Mouse (Mus musculus) frontal cortex, postnatal 36 days (tissue): Measurements from ENCODE around the gene Atg4c.
A peak's percentile ranks its signal among the peaks of the same experiment; 100 is the strongest.

ENCODE experiments used
- DNase-seq, 2 experiments: peaks; one replicate each; pipeline ENCODE4 v3.0.0; 2022; ENCODE audit warnings: low spot score in 2 of 2

Atg4c gene

DNA sequence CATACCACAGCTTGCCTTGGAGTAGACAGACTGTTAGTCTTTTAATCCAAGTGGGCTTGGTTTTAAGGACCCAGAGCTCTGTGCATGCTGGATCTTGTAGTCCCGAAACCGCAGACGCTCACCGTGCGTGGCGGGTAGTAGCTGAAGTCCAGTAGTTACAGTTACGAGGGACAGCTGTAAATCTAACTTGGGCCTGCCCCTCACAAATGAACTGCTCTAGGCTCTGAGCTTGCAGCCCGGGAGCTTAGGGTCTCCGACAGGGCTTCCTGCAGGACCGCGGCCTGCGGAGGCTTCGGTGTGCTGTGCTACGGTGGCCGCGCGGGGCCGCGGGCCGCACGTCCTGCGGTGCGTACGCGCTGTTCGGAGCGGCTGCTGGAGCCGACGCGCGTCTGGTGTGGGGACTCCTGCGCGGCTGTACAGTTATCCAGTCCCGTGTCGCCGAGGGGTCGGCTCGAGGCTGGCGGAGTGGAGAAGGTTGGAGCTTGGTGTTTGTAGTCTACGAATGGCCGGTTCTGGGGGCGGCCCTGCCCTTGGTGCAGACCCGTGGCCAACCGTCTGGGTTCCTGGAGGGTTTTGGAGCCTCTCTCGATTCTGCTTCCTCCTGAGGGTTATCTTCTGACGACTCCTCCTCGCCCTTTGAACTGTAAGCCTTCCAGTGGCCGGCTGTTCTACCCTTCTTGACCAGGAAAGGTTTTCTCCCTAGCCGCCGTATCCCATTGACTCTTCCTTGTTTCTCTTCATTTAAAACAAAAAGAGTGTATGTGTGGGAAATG lies at the start of gene Atg4c:
Gene Atg4c, plus strand, starts transcription at position 125 of the 773 bp plus-strand sequence.
- peak; percentile 89 for DNase-seq

DNA sequence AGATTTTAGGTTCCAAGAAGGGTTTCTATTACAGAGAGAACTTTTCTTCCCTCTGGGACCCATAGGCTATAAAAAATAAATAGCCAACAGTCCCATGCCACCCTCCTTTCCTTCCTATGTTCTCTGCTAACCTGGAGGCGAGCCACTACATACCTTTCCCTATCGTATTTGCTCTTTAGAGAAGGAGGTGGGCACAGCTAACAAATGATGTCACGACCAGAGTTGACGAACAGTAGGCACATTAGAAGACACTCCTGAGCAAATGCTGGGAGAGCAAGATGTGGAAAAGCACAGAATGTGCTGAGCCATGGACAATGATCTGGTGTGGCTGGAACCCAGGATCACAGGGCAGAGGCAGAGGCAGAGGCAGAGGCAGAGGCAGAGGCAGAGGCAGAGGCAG lies 42.3 kb upstream of the Atg4c start:
- no peak for DNase-seq

DNA sequence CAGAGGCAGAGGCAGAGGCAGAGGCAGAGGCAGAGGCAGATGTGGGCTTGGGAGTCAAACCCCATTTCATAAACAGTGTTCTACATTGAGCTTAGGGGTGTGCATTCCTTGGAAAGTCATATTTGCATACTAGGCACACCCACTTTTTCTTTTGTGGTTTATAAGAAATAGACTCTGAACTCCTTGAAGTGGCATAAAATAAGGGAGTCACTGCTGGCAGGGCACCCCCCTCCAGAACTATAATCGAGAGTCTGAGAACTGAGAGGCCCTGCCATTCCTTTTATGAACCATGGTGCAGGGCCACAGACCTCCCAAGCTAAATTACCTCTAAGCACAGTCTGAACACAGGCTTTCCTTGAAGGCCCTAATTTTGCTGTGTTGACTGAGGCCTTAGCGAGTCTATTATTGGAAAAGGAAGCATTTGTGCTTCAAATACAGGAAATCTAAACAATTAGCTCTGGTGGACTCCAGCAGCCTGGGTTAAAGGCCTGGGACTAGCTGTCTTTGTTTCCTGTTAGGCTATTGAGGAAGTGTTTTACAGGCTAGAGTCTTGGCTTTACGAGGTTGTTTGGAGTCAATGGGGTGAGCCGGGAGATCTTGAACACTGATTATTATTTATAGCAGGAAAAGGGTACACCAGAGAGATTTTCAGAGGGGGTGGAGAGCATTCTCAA lies 41.7 kb upstream of the Atg4c start:
- DNase-seq: no peak

DNA sequence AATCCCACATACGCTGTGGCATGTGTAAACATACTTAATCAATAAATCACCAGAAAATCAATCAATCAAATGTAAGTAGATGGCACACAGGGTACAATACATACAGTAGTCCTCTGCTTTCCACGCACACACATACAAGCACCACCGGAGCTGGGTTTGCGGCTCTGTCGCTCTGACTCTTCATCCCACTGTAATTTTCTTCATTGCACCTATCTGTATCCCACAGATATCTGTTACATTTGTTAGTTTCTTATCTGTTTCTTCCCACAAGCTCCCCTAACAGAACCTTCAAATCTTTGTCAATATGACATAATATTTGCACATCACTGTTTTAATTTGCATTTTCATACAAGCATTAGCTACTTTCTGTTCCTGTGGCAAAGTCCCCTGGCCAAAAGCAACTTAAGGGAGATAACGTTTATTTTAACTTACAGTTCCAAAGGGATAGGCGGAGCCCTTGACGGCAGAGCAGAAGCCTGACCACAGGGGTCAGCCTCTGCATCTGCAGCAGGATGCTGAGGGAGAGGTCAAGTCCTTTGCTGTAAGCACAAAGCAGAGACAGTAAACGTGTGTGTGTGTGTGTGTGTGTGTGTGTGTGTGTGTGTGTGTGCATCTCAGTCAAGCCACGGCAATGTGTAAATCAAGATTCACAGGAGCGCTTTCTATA lies 37.0 kb upstream of the Atg4c start:
- DNase-seq: no peak

DNA sequence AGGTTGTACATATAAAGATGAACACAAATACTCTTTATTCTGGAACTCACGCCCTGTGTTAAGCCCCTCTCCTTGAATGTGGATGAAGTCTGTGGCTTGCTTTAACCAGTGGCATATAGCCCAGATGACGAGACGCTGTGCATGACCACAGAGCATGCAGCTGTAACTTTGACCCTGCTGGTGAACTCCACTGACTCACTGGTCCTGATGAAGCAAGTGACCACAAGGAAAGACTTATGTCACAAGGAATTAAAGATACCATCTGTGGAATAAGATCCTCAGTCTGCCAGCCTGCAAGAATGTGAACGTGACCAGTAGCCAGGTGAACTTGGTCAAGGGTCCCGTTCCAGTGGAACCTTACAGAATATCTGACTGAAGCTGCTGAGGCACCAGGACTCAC lies 35.2 kb upstream of the Atg4c start:
- no peak for DNase-seq

DNA sequence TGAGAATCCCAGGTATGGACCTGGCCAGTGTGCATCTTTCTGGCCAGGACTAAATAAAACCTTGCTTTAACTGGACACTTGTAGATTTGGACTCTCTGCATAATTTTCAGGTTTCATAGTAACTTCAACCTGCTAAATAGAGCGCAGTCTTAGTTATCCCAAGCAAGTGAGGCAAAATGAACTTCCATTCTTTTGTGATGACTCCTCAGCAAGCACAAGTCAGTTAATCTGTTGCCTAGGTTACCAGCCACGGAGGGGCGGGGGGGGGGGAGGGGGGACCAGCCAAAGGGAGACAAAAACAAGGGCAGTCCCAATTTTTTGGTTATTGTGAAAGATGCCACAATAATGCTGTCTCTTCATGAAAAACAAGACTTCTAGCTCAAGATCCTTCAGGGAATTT lies 33.3 kb upstream of the Atg4c start:
- no peak for DNase-seq

DNA sequence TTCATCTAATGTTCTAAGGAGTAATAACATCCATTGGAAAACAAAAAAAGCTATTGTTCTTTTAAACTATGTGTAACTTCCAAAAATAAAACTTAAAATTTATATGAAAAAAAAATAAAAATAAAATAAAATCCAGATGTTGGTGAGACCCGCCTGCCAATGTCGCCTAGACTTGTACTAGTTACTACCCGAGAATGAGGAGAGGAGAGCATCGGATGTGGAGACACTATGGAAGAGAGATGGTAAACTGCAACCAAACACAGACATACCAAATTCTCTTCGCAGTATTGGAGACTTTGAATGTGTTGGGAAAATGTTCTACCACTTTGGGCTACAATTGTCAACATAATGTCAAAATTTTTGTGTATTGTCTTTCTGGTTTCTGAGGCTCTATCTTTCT lies 32.8 kb upstream of the Atg4c start:
- no peak for DNase-seq

DNA sequence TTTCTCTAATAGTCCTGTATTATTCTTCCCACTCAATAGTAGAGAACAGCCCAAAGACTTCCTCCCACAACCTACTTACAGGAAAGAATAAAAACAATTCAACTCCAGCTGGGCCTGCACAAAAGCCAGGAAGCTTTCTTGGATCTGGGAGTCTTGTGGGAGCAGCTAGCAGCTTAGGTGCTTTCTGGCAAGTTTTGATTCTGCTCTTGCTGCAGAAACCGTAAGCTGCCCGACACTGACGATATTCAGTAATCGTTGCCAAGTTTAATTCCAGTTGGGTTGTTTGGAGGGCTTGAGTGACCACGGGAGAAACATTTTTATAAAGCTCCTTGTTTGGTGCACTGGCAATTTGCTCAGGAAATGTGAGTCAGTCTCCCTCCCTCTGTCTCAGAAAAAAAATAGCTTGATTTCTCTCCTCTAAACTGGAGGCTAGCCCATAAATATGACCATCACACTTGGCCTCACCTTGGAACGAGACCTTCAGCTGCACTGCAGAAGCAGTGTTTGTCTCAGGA lies 32.2 kb upstream of the Atg4c start:
- DNase-seq: peak in 1 of 2 experiments; percentile 16

DNA sequence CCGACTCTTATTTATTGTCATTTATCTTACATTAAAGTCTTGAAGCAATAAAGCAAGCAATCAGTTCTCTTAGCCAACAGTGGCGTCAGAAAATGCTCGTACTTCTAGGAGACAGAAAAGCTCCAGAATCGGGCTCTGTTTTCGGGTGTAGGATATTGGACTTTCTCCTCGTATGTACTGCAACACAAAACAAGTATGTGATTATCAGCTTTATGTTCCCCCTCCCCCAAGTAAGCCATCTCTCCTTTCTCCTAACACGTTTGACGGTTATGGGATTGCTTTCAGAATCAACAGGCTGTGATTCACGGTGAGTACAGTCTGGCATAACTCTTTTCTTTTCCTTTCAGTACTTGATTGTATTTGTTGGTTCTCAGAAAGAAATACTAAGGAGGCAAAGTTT lies 30.7 kb upstream of the Atg4c start:
- DNase-seq: no peak

DNA sequence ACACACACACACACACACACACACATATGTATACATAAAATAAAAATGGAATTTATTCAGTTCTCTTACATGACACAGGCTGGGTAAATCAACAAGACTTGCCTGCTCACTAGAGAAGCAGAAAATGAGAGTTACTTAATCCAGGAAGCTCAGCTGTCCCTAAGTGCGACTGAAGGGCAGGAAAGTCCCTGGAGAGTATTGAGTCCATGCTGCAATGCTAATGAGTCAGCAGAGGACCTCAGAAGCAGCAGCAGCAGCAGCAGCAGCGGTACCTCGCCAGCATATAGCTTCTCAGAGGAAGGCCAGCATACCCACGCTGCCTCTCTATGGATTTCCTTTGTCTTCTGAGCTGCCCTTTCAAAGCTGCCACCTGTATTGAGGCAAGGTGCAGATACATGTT lies 30.2 kb upstream of the Atg4c start:
- no peak for DNase-seq

DNA sequence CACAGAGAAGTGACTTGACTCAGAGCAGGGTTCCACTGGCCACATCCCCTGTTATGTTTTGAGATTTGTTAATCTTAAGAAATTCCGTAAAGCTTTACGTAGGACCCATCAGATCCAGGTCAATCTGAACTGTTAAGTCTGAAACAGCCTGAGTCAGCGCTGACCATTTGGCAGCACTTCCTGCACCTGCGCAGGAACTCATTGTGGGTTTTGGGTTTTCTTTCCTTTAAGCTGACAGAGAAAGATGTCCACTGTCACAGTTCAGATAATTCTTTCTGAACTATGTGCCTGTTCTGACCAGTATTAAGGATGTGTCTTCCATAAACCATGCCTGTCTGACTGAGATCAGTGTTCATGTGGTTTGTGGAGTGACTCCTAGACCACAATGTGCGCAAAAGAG lies 24.9 kb upstream of the Atg4c start:
- no peak for DNase-seq

DNA sequence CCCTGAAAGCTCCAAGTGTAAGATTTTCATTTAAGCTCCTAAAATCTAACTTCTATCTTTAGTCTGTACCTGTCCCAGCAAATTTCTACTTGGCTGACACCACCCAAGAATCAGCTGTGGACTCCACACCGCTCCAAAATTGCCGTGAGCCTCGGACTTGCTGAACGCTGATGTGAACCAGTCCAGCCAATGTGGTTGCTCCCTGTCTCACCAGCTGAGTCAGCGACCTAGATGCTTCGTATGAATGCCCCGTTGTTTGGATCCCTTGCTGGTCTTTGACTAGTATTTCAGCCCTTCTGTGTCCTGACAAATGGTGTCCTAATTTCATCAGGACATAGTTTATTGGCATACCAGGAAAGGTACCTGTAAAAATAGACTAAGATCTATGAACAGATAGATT lies 19.5 kb upstream of the Atg4c start:
- no peak for DNase-seq

DNA sequence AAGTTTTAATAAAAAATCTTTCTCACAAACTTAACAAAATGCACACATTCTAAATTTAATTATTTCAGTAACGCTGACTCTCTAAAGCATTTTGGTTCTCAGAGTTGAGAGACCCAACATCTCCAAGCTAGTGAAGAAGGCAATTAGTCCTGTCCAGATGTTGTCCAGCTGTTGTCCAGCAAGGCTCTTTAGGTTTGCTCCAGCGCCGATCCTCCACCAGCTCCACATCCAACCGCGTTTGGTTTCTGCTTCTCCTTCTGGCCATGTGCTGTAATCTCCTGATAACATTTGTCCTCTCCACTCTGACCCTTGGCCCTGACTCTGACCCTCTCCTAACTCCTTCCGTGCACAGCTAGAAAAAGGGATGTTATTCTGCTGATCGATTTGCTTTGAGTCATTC lies 16.9 kb upstream of the Atg4c start:
- DNase-seq: no peak

DNA sequence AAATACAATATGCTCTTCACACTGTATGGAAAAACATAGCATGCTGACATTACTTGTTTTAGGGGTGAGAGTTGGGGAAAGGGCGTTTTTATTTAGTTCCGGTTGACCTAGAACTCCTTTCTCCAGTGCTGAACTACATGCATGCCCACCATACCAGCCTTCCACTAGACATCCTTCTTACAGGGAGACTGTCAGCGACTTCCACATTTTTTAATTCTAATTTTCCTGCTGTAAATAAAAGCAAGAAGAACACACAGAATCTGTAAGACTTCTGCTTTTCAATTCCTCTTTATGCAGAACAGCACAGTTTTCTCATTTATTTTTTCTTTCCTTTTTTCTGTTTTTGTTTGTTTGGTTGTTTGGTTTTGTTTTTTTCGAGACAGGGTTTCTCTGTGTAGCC lies 16.5 kb upstream of the Atg4c start:
- no peak for DNase-seq

DNA sequence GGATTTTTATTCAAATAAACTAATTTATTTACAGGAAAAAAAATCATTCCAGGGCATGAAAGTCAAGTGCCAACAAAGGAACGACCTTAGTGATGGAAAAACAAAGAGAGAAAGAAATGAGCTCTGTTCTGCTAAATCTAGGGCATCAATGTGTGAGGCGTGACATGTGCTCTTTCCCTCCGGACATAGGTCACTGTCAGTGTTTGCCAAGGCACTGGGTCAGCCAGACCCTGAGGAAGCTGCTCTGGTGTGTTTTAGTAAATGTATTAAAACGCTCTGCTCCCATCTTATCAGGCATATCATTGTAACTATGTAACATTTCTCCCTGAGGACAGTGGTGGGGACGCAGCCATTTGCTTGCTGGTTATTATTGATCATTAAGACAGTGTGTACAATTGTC lies 14.9 kb upstream of the Atg4c start:
- no peak for DNase-seq

DNA sequence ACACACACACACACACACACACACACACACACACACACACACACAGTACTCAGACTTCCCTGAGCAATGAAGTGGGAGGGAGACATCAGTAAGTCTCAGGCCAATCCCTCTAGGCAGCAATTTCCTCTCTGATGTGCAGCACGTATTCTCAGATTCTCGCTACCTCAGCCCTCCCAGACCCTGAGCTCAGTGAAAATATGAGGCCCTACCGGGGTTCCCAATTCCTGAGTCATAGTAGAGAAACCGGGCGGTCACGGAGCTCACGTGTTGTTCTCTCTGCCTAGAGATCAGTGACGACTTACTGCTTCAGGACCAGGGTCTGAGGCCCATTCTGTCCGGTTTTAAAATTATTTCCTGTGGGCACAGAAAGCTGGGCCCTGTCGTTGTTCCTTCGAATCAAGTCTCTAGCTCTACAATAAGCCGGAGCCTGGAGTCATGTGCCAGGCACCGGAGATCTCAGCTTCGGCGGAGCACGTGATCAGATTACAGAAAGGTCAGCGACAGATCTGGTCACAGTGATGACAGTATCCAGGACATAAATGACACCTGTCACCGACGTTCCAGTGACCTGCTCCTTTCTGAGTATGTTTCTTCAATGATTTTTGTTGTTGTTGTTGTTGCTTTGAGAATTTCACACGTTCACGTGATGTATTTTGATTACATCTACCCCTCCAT lies 14.2 kb upstream of the Atg4c start:
- DNase-seq: no peak

DNA sequence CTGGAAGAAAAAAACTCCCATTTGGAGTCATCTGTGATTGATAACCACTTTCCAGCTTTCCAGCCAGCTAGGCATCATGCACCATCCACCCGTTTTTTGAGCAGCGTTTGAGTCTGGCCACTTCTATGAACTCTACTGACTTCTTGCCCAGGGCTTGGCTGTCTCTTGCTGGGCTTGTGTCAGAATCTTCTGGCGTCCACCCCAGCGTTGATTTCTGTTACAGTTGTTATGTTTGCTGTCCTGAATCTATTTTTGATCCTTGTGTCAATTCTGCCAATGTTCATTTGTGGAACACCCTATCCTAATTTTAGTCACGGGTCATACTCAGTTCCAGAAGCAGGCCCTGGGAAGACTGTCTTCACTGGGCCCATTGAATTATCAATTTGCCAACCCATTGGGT lies 12.8 kb upstream of the Atg4c start:
- no peak for DNase-seq

DNA sequence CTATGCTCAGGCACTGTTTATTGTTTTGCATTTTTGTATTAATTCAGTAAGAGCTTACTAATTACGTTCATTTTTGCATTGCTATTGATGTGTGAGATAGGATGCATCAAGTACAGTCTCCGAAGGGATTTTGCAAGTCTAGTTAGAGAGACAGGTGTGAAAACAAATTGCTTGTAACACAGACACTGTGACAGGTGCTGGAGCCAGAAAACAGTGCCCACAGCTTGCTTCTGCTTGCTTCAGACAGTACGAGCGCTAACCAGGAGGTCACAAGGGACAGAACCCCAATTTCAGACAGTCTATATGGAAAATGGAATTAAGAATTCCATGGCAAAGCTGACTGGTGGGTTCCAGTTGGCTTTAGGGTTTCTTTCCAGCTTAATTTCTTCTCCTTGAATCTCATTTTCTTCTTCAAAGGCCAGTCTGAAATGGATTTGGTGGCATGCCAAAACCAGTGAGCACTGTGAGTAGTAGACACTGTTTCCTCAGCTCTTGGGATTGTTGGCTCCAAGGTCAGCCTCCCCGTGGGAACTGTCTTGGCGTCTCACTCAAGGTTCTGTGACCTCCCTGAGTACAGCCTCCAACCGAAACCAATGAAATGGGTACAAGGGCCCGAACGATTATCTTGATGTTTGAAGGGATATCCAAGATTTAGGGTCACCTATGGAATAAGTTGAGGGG lies 11.9 kb upstream of the Atg4c start:
- DNase-seq: no peak

DNA sequence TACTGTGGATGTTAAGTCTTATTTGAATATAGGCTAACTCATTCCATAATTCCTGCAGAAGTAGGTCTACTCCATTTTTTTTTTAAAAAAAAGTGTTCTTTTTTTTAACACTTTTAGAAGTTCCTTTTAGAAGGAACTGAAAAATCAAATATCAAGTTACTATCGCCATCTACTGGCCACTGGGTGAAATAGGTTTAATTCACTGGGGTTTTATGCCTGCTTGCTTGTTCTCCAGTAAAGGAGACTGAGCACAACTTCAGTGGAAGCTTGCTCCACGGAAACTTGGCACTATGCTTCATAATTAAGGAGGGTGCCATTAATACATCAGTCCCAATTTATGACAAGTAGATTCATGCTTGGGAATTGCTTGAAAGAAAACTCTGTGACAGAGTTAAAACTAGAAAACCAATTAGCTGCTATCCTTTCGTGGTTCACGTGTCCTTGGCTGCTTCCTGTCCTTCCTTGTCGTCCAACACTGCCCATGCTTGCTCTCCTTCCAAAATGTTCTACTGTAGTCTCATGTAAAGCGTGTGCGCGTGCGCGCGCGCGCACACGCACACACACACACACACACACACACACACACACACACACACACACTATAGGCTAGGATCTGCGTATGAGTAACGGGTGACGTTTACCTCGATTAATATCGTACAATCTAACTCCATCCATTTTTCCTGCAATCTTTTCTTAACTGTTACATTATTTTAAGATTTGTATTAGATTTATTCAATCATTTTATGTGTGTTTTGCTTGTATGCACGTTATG lies 10.9 kb upstream of the Atg4c start:
- peak in 1 of 2 experiments; percentile 58 for DNase-seq

DNA sequence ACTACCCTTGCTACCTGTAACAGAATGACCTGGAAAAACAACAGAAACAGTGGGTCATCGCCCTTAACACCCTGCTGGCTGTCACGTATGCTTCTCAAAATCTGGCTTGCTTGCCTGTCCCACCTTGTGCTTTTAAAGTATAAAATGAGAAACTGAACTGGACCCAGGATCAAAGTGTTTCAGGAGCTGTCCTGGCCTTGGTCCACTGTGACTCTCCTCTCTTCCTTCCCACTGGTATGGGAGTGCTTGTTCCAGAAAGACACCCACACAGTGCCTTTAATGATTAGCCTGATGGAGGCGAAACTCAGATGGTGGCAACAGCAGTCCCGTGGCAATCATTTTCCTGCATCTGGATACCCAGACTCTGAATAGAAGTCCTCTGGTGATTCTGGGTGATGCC lies 9.1 kb upstream of the Atg4c start:
- DNase-seq: no peak

DNA sequence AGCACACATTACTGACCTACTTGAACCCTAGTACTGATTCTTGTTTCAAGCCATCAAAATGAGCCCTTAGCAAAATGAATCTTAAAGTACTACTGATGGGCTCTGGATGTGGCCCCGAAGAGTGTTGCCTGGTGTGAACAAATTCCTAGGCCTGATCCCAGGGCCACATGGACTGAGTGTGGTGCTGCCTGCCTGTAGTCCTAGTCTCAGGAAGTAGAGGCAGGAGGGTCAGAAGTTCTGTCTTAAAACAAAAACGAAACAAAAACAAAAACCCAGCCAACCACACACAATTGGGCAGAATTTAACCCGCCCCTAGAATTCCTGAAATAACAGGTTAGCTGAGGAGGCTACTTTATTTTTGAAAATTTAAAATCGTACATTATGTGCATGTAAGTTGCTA lies 8.4 kb upstream of the Atg4c start:
- no peak for DNase-seq
